Mouse (Mus musculus) common myeloid progenitor, adult 5-6 weeks (primary cell): Measurements from ENCODE around the gene Nos2. TPM values are rescaled to one million over a fixed set of nuclear protein-coding genes. Genes with fewer than 3 reads are reported as not detected.

Source experiments
- total RNA-seq: library from RNA; stranded (forward); fragments of 200-1000, 187-1606 nt; gene quantifications from 2 replicates; pipeline ENCODE4 v1.2.3, GENCODE M21; 2017

The Nos2 gene
- total RNA-seq, 1 experiment from 2014 or later: not detected

Other genes with a start within 250 kb of the Nos2 start
- gene Nlk, start 223.4 kb upstream of the Nos2 start, total RNA-seq: 23.5 and 36.4 TPM in 2 replicates
- 31.2 and 31.9 TPM in 2 replicates for gene Ccnq, start 169.1 kb upstream of the Nos2 start, total RNA-seq
- 26.8 and 55.2 TPM in 2 replicates for gene Lyrm9, start 94.2 kb upstream of the Nos2 start, total RNA-seq
- gene Lgals9, start 64.2 kb downstream of the Nos2 start, total RNA-seq: 146 and 172 TPM in 2 replicates
- 7.4 and 7.9 TPM in 2 replicates for gene Ksr1, start 225.6 kb downstream of the Nos2 start, total RNA-seq